Mouse (Mus musculus) mouse trophoblast stem cell (cell line): Measurements from ENCODE around the gene Trio.

Experiments used
- in situ Hi-C, 2 experiments: fragments of 300-500 bp; cut with MseI, MboI; formaldehyde crosslinking; loops; 2 replicates in 1 of 2; 3 replicates in 1 of 2; pipeline ENCODE4 v1.15.1; 2025

Trio gene

GRCm38 (mm10) chr15:27777455-27778190 is 248.0 kb downstream of the Trio start:
- in situ Hi-C loops: no loop called here

GRCm38 (mm10) chr15:27774481-27774880 is 251.2 kb downstream of the Trio start:
- in situ Hi-C loops: no loop called here

GRCm38 (mm10) chr15:27772125-27772627 is 253.5 kb downstream of the Trio start:
- in situ Hi-C loops: no loop called here

GRCm38 (mm10) chr15:27771581-27771980 is 254.1 kb downstream of the Trio start:
- in situ Hi-C loops: no loop called here

GRCm38 (mm10) chr15:27770513-27771196 is 255.0 kb downstream of the Trio start:
- in situ Hi-C loops: no loop called here

- in situ Hi-C loops: no loop called here
Observed at GRCm38 (mm10) chr15:27761416-27761815, 264.2 kb downstream of the Trio start.

GRCm38 (mm10) chr15:27760655-27761054 is 265.0 kb downstream of the Trio start:
- in situ Hi-C loops: no loop called here

- in situ Hi-C loops: no loop called here
Observed at GRCm38 (mm10) chr15:27759890-27760289, 265.8 kb downstream of the Trio start.

- in situ Hi-C loops: no loop called here
Observed at GRCm38 (mm10) chr15:27758680-27759079, 267.0 kb downstream of the Trio start.

- in situ Hi-C loops: no loop called here
Observed at GRCm38 (mm10) chr15:27756426-27756825, 269.2 kb downstream of the Trio start.

- in situ Hi-C loops: no loop called here
Observed at GRCm38 (mm10) chr15:27754571-27755260, 270.9 kb downstream of the Trio start.

GRCm38 (mm10) chr15:27753923-27754322 is 271.7 kb downstream of the Trio start:
- in situ Hi-C loops: no loop called here

- in situ Hi-C loops: no loop called here
Observed at GRCm38 (mm10) chr15:27752677-27753342, 272.8 kb downstream of the Trio start.

GRCm38 (mm10) chr15:27751612-27752405 is 273.8 kb downstream of the Trio start:
- in situ Hi-C loops: no loop called here

- in situ Hi-C loops: no loop called here
Observed at GRCm38 (mm10) chr15:27748739-27749138, 276.9 kb downstream of the Trio start.

- in situ Hi-C loops: no loop called here
Observed at GRCm38 (mm10) chr15:27747512-27747911, 278.1 kb downstream of the Trio start.

GRCm38 (mm10) chr15:27744995-27745394 is 280.7 kb downstream of the Trio start:
- in situ Hi-C loops: no loop called here

- in situ Hi-C loops: no loop called here
Observed at GRCm38 (mm10) chr15:27740080-27740479, 285.6 kb downstream of the Trio start.

- in situ Hi-C loops: no loop called here
Observed at GRCm38 (mm10) chr15:27731818-27732217, 293.8 kb downstream of the Trio start.

GRCm38 (mm10) chr15:27726228-27726627 is 299.4 kb downstream of the Trio start:
- in situ Hi-C loops: no loop called here
